Mouse (Mus musculus): Measurements from ENCODE around the gene Lce1f.

The Lce1f gene

DNA sequence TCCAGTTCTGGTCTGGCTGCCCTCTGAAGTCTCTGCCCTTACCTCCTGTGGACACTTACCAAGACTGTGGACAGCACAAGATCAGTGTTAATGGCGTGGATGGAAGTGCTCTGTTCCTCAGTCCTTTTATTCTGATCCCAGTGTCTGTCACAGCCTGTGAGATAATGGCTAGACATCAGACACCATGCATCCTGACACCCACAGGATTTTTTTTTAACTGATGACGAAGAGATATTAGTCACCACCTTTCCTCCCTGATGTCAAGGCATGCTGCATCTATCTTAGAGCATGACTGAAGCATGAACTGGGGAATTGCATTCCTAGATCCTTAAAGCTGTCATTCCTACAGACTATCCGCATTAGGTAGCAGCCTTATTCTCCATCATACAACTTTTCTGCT is at the start of gene Lce1f:
Gene Lce1f (minus strand): TSS at position 101 of the 400 bp plus-strand sequence.
- no peak for DNase-seq

DNA sequence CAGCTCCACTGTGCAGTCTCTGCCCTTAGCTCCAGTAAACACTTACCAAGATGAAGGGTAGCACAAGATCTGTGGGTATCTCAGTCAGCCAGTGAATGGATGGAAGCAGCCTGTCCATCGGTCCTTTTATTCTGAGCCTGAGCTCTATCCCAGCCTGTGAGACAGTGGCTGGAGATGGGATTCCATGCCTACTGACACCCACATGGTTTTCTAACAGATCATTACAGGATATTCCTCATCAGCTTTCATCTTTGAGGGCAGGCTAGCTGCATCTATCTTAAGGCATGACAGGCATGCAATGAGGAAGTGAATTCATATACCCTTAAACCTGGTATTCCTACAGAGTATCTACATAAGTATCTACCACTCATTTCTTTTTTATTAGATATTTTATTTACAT is 44.8 kb upstream of the Lce1f start, which contains the start of gene Lce1h:
Gene Lce1h (minus strand): TSS at position 101 of the 400 bp plus-strand sequence.
- DNase-seq = no peak

DNA sequence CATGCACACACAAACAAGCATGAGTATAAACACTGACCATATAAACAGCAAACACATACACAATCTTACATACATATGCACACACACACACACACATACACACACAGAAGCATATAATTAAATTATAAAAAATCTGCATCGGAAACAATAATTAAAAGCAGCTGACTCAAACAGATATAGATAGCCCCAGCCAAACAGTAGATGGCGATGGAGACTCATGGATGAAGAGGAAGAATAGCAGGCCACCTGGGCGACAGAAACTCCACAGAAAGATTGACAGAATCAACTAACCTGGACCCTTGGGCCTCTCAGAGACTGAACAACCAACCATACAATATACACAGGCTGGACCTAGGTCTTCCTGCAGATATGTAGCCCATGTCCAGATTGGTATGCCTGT is 33.0 kb upstream of the Lce1f start:
- peak; percentile 12 to 16 for DNase-seq

DNA sequence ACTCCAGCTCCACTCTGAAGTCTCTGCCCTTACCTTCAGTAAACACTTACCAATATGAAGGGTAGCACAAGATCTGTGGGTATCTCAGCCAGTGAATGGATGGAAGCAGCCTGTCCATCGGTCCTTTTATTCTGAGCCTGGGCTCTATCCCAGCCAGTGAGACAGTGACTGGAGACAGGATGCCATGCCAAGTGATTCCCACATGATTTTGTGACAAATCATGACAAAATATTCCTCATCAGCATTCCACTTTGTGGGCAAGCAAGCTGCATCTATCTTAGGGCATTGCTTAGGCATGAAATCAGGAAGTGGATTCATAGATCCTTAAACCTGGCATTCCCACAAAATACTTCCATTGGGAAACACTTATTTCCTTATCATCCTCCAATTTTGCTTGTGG is 32.1 kb upstream of the Lce1f start, which contains the start of gene Lce1g:
Gene Lce1g (minus strand): TSS at position 101 of the 400 bp plus-strand sequence.
- DNase-seq = no peak

DNA sequence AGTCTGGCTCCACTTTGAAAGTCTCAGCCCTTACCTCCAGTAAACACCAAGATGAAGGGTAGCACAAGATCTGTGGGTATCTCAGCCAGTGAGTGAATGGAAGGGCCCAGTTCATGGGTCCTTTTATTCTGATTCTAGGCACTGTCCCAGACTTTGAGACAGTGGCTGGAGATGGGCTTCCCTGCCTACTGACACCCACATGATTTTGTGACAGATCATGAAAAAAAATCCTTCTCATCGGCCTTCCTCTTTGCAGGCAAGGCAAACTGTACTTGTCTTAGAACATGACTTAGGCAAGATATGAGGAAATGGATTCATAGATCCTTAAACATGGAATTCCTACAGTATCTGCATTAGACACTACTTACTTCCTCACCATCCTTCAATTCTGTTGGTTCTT is 18.8 kb upstream of the Lce1f start, which contains the start of gene Gm38119:
Gene Gm38119 (minus strand): TSS at position 101 of the 400 bp plus-strand sequence.
- DNase-seq = no peak

DNA sequence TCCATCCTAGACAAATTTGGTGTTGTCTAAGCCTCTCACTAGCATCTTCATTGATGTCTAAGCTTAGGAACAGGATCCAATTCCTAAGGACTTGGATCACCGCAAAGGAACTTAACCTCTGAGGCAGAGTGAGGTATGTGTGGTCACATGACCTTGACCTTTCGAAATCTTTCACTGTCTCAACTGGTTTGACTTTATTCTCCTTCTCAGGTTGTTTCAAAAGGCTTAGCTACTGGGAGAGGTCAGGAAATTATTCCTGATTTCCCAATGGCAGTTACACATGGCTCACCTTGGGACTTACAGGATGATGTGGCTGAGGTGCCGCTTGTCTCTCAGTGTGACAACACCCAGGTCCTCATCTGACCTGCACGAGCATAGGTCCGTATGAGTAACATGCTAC is 2.5 kb upstream of the Lce1f start:
- no peak for DNase-seq

DNA sequence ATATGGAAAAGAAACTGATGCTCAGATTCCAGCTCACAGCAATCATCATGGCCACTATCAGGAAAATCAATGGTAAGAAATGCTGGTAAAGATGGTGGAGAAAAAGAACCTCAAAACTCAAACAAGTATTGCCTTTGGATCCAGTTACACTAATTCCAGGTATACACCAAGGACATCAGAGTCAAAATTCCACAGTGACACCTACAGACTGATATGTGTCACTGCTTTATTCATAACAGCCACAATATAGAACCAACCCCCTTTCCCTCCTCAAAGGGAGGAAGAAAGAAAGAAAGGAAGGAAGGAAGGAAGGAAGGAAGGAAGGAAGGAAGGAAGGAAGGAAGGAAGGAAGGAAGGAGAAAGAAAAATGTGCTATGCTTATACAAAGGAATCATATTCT is 5.0 kb downstream of the Lce1f start:
- DNase-seq = no peak

DNA sequence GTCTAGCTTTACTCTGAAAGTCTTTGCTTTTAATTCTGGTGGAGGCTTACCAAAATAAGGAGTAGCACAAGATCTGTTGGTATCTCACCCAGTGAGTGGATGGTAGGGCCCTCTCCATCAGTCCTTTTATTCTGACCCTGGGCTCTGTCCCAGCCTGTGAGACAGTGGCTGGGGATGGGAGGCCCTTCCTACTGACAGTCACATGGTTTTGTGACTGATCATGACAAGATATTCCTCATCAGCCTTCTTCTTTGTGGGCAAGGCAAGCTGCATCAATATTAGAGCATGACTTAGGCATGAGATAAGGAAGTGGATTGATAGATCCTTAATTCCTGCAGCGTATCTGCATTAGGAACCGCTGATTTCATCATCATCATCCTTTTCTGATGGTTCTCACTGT is 11.2 kb downstream of the Lce1f start, which contains the start of gene Lce1e:
Gene Lce1e (minus strand): TSS at position 101 of the 400 bp plus-strand sequence.
- DNase-seq = no peak

DNA sequence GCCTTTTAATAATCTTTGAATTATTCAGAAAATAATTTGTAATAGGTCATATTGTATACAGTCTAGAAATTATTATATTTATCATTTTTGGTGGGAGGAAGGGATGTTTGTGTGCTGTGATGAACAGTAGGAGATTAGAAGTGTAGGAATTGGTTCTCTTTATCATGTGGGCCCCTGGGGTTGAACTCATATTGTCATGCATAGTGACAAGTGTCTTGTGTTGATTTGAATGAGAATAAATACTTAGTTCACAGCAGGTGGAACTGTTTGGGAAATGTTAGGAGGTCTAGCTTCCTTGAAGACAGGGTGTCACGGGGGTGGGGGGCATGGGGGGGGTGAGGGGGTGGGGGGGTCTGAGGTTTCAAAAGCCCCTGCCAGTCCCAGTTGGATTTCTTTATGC is 25.5 kb downstream of the Lce1f start:
- no peak for DNase-seq

DNA sequence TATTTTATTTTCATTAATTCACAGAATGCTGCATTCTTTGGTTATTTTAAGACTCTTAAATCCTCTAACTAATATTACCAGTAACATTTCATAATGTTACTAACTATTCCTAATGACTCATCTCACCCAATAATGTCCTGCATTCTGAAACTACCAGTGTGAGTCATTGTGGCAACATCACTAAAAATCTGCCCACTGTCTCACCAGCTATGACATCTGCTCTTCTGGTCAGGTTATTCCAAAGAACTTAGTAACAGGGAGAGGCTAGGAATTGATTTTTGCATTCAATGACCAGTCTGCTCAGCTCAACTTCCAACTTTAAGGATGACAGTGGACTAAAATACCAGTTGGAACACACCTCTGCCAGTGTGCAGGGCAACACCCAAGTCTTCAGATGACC is 28.5 kb downstream of the Lce1f start:
- DNase-seq = no peak

DNA sequence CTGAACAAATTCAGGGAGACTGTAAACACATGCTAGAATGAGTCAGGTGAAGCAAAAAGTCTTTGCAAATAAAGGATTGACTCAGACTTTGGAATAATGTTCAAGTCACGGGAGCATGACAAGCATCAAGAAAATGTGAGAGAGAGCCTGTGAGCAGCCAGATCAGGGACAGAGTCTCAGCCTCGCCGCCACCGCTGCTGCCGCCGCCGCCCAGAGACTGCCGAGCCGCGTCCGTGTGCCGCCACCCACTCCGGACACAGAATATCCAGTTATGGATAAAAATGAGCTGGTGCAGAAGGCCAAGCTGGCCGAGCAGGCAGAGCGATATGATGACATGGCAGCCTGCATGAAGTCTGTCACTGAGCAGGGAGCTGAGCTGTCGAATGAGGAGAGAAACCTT is 31.0 kb downstream of the Lce1f start:
- peak; percentile 38 to 46 for DNase-seq

DNA sequence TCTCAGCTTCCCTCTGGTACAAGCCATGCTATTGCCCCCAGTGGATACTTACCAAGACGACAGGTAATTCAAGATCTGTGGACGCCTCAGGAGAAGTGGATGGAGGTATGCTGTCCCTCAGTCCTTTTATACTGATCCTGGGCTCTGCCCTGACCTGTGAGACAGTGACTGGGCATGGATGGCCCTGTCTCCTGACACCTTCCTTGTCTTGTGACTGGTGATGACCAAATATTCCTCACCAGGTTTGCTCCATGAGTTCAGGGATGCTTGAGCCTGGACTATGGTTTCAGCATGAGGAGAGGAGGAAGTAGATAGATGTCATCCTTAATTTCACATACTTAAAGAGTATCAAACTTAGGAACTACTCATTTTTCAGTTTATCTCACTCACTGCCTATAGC is 33.0 kb downstream of the Lce1f start, which contains the start of gene Lce1d:
Gene Lce1d (minus strand): TSS at position 101 of the 400 bp plus-strand sequence.
- no peak for DNase-seq

DNA sequence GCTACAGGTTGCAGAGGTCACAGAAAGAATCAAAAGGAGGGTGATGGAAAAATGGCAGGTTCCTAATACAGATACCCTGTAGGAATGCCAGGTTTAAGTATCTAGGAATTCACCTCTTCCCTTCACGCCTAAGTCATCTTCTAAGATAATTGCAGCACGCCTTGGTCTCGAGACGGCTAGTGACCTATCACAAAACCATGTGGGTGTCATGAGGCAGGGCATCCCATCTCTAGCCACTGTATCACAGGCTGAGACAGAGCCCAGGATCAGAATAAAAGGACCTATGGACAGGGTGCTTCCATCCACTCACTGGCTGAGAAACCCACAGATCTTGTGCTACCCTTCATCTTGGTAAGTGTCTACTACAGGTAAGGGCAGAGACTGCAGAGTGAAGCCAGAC is 41.2 kb downstream of the Lce1f start, which contains the start of gene Lce1c:
Gene Lce1c (plus strand): TSS at position 301 of the 400 bp plus-strand sequence.
- no peak for DNase-seq

DNA sequence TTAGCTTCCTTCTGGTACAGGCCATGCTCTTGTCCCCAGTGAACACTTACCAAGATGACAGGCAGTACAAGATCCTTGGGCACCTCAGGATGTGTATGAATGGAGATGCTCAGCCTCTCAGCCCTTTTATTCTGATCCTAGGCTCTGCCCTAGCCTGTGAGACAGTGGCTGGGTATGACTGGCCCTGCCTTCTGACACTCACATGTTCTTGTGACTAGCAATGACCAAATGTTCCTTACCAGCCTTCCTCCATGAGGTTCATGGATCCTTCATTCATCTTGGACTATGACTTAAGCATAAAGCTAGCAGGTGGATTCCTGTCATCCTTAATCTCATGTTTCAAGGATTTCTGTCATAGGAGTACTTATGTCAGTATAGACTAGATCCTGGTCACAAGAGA is 49.9 kb downstream of the Lce1f start, which contains the start of gene Lce1a2:
Gene Lce1a2 (minus strand): TSS at position 101 of the 400 bp plus-strand sequence.
- DNase-seq = no peak

Data from cerebellum, postnatal 10 days (tissue).